Mouse (Mus musculus) CD4-positive helper T cell, adult 2 months (primary cell): Measurements from ENCODE around the gene Nckap5l.
A peak's percentile ranks its signal among the peaks of the same experiment; 100 is the strongest.

Experiments used
- DNase-seq: peaks from one replicate; pipeline ENCODE4 v3.0.0-alpha.2; 2012; ENCODE audit warnings: low read depth, missing footprints, low spot score

Gene Nckap5l

GRCm38 (mm10) chr15:99431504-99431903, 26.0 kb downstream of the Nckap5l start:
- no peak for DNase-seq

DNA sequence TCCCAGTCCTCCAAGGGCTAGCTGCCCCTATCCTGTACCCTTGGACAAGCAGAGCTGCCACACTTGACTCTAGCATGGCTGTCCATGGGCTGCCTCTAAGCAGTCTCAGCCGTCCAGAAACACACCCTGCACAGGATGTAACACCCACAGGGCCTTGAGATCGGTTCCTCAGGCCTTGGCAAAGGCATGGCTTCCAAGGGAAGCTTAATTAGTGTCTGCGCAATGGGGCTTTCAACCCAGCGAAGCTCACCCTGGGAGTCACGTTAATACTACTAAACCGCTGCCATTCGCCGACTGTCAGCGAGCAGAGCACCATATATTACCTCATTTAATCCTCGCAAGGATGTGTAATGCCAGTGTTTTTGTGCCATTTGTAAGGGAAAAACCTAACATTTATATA, 26.5 kb downstream of the Nckap5l start:
- no peak for DNase-seq

DNA sequence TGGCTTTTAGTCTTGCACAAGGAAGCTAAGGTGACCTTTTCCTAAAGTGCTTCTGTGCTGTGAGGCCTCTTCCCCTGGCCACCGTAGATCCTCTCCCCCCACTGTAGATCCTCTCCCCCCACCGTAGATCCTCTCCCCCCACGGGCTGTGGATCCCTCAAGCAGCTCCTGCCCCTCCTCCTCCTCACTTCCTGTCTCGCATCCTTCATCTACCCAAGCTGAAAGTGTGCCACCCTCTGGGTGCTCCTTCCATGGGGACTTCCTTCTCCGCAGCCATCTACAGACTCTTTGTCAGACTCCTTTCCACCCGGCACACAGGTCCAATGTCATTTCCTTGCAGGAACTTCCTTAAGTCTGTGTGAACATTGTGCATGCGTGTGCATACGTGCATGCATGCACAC, 27.2 kb downstream of the Nckap5l start:
- peak; percentile 27 for DNase-seq

GRCm38 (mm10) chr15:99423884-99424283, 33.7 kb downstream of the Nckap5l start:
- no peak for DNase-seq

- no peak for DNase-seq
Measured at GRCm38 (mm10) chr15:99423131-99423530, 34.4 kb downstream of the Nckap5l start.

DNA sequence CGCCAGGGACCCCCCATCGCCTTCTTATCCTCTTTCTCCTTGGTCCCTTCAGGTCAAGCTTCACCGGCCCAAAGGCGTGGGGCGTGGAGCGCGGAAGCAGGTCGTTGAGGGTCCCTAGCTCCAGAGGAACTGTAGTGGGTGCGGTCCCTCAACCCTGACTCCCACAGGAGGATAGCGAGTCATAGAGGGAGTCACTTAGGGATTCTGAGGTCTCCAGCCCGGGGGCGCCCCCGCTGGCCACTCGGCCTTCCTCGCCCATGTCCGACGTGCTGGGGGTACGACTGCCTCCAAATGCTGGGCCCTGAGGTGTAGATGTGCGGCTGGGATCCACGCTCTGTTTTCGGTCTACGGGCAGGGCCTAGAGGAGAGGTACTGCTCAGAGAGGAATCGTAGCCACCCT, 35.0 kb downstream of the Nckap5l start:
- no peak for DNase-seq

DNA sequence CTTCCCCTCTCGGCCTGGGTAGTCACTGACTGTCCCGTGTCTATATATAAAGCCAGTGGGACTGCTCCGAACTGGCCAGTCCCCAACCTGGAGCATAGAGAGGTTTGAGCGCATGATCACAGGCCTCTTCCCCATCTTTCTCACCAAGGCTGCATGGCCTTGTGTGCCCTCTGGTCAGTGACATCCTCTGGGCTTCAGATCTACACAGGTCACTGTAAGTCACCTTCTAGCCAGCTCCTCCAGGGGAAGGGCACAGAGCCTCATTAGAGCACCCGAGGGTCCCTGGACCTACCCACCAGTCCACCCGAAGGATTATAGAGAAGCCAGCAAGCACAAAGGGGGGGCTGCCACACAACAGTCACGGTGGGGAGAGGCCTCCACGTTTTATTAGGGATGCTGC, 35.9 kb downstream of the Nckap5l start:
- DNase-seq = no peak

DNA sequence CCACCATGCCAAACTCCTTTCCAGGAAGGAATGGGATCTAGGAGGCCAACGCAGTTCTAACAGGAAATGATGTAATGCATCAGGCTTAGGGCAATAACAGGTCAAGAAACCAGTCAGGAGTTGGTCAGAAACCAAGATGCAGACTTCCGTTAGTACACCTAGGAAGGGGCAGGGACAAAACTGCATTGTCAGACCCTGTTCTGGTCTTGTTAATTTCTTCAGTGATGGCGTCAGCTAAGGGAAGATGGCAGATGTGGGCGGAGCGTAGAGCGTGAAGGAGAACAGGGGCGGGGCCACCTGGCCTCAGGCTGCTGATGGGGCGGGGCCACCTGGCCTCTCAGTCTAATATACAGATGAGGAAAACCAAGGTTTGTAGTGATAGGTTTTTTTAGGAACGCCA, 36.4 kb downstream of the Nckap5l start:
- no peak for DNase-seq

DNA sequence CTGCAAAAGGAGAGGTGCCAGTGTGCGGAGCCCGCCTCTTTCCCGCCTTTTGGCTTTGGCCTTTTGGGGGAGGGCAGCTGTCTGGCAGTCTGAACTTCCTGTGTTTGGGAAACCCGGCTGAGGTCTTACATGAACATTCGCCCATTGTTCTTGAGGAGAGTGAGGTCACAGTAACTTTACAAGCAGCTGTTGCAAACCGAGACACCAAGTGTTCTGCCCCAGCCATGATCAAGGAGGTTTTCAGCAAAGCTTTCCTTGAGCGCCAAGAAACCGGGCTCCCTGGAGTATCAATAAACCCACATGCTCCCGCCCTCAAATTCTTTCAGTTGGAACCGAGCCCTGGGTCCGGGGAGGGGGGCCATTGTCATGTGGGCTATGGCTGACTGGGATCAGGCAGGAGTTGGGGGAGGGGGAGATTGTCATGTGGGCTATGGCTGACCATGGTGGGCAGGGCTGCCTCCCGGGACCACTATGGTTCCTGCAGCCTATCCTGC, 37.0 kb downstream of the Nckap5l start:
- DNase-seq = no peak

- no peak for DNase-seq
Measured at GRCm38 (mm10) chr15:99420101-99420500, 37.4 kb downstream of the Nckap5l start.

GRCm38 (mm10) chr15:99417692-99418271, 39.8 kb downstream of the Nckap5l start:
- no peak for DNase-seq

DNA sequence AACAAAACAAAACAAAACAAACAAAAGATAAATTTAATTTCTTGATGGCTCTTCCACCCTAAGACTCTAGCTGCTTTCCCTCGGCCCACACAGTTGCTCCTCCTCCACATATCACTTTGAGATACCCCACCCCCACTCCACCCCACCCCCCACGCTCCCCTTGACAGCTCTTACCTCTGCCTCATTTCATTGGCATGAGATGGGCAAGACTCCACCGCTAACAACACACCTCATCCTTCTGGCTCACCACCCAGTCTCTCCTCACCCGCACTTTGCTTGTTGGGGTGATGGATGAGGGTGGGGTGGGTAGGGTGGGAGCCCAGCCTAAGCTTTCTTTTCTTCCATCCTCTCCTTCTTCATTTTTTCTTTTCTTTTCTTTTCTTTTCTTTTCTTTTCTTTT, 40.6 kb downstream of the Nckap5l start:
- no peak for DNase-seq

DNA sequence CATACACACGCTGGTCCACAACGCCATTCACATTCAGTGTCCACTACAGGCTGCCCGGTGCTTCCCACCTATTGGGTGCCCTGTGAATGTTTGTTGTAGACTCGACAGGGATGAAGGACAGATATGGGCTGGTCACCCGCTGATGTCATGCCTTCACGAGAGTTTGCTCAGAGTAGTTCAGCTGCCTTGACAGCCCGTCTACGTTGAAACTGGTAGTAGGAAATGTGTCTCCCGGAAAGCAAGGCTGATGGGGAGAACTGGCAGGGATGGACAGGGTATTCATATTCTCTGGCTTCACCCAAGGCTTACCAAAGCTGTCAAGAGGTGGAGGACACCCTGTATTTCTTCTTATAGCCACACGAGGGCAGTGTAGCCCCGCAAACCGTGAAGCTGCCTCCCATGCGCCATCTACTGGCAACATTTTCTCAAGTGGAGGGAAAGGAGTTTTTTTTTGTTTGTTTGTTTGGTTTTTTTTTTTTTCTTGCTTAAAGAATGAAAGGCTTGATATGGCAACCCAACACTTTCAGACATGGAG, 41.1 kb downstream of the Nckap5l start:
- peak; percentile 90 for DNase-seq

DNA sequence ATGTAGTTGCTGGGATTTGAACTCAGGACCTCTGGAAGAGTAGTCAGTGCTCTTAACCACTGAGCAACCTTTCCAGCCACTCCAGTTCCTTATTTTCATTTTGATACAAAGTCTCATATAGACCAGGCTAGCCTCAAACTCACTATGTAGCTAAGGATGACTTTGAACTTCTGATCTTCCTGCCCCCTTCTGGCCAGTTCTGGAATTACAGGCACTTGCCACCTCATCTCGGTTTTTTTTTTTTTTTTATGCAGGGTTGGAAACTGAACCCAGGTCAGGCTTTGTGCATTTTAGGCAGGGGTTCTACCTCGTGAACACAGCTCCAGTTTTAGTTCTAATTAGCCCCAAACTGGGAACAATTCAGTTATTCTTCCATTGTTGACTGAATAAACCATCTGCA, 41.8 kb downstream of the Nckap5l start:
- DNase-seq = peak; percentile 79

DNA sequence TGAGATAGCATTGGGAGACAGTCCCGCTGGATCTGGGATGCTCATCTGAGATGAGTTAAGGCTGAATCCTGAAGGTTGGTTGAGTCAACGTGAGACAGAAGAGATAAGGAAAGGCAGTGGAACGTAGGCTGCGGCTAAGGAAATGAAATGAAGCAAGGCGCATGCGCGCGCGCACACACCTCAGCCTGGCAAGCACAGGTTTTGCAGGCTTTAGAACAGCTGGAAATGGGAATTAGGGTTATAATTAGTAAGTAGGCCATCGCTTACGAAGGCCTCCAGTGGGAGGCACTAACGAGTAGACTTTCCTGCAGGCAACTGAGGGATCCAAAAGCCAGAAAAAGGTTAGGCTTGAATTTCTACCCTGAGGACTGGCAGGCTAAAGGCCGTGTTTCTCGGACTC, 45.8 kb downstream of the Nckap5l start:
- DNase-seq = no peak

DNA sequence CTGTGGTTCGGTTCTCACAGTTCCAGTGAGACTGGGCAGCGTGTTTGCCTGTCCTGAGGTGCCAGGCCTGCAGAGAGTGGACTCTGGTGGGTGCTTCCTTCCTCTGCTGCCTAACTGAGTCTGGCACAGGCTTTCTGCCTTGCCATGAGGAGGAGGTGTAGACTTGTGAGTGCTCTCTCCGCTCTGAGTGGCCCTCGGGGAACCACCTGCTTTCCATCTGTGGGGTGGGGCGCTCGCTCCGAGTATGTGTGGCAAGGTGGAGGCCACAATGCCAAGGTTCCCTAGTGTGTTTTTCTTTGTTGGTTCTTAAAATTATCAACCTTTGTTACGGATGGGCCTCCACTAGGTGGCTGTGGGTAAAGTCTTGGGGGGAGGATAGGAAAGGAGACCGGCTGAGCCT, 48.7 kb downstream of the Nckap5l start:
- DNase-seq = no peak

GRCm38 (mm10) chr15:99406986-99407570, 50.5 kb downstream of the Nckap5l start:
- no peak for DNase-seq

DNA sequence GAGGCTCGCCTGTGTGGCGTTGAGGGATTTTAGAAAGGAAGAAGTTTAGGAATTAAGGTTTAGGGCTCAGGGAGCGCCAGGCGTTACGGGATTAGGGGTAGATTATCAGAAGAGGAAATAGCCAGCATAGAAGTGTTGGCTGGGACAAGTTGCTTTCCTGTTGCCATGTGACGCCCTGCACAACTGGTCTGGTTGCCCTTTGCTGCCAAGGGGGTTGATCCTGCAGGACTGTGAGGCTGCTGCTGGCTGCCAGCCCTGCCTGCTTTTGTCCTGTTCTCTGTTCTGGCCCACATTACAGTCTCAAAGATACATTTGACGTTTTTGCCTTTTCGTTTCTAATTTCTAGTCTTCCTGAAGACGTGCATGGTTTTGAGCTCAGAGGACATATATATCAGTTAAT, 52.4 kb downstream of the Nckap5l start:
- no peak for DNase-seq

DNA sequence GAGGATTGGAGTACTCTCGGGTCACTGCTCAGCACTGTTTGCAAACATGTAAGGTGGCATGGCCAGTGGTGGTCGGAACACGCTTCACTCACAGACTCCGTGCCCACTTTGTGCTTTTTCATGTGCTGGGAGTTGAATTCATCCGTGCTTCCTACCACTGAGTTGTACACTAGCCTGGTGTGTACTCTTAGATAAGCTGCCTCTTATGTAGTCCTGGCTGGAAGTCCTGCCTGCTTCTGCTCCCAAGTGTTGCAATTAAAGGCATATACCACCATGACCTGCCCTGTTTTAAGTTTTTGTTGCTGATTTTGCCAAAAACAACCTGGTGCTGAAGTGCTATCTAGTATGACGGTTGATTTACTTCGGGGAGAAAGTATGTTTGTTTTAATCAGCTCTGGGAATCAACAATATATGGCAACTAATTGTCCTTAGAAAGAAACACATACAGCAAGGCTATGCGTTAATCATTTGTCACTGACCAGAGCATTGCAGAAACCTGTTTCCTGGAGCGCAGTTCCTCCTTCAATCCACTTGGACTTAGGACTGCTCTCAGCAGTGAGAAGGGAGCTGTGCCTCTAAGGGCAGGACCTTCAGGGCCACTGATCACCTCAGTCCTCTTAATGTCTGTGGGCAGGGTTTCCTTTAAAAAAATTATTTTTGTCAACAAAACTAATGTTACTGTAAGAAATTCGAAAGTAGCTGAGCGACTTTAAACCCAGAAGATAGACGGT, 54.2 kb downstream of the Nckap5l start:
- DNase-seq = no peak

- no peak for DNase-seq
Measured at GRCm38 (mm10) chr15:99400602-99401001, 56.9 kb downstream of the Nckap5l start.

GRCm38 (mm10) chr15:99399503-99400245, 57.9 kb downstream of the Nckap5l start:
- no peak for DNase-seq

DNA sequence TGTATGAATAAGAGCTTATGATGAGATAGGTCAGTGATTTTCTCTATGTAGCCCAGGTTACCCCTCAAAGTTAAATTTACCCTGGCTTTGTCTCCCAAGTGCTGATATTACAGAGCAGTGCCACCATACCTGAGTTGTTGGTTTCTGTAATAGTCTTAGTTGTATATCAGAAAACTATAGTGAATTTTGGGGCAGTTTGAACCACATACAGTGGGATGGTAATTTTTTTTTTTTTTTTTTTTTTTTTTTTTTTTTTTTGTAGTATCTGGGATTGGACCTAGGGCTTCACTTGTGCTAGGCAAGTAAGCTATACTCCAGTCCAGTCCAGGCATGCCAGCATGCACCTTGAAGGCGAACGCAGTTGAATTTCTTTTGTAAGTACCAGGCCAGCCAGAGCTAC, 59.9 kb downstream of the Nckap5l start:
- DNase-seq = no peak
